Mouse (Mus musculus) left cerebral cortex, postnatal 4 days (tissue): ENCODE results near the gene Mnt. TPM values are rescaled to one million over a fixed set of nuclear protein-coding genes. Genes with fewer than 3 reads are reported as not detected.
"Not testable (repeated sequence)": the region's sequence is repeated elsewhere in the genome, so short reads cannot be mapped to it uniquely, and the experiment has no call there.

Experiments used
- DNase-seq: peaks from one replicate; pipeline ENCODE4 v3.0.0-alpha.2; 2022
- intact Hi-C: fragments of 180-260 bp; cut with DNase I; formaldehyde crosslinking; loops from one replicate; pipeline ENCODE4 v1.15.1; 2025
- total RNA-seq, 2 experiments: library from RNA; stranded (reverse); gene quantifications; 2 replicates each; pipeline ENCODE4 v1.2.3; 2021

Gene Mnt
- total RNA-seq: 10 to 100 TPM; 36.7 to 36.8 TPM

DNA sequence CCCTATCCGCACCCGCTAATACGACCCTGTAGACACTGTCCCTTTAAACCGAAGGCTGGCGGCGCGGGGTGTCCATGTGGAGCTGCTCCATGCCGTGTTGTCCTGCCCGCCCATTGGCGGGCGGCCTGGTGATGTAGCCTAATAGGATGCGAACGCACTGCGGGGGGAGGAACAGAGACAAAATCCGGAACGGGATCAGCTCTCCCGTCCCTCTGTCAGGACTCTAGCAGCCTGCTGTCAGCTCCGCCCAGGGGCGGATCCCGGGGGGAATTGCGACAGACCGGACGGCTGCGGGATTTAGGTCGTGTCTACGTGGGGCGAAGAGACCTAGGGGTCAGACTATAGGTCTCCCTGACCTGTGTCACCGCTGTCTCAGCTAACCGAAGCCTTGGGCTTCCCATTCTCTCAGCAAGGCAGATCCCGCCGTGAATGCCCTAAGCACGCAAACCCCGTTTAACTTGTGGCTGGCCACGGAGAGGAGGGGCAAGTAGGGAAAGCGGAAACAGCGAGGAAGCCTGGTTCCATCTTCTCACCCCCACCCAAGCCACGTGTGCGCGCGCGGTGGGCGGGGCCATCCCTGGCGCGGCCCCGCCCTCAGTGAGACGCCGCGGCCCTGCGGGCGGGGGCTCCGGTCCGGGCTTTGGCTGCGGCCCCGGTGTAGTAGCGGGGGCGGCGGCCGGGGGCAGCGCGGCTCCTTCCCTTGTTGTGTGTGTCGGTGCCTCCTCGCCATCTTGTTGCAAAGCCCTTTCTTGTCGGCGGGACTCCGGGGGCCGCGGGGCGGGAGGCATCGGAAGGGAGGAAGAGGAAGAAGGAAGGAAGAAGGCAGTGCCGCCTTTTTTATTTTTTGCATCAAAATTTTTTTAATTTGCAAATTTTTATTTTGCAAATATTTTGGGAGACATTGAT lies at the start of gene Mnt:
Gene Mnt (plus strand): TSS at position 665 of the 906 bp plus-strand sequence.
- intact Hi-C loops: no loop called here
- peak; percentile 100 for DNase-seq

DNA sequence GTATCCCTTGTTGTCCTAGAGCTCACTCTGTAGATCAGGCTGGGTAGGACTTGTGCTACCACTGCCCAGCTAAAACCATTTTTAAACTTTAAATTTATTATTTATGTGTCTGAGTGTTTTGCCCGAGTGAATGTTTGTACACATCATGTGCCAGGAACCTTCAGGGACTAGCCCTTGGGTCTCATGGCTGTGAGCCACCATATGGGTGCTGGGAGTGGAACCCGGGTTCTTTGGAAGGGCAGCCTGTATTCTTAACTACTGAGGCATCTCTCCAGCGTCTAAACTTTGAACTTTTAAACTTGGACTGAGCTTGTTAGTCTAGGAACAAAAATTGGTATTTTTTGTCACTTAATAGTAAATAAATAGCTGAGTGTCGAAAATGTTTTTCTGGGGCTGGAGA lies 37.8 kb upstream of the Mnt start:
- DNase-seq: no peak
- intact Hi-C loops: no loop called here

DNA sequence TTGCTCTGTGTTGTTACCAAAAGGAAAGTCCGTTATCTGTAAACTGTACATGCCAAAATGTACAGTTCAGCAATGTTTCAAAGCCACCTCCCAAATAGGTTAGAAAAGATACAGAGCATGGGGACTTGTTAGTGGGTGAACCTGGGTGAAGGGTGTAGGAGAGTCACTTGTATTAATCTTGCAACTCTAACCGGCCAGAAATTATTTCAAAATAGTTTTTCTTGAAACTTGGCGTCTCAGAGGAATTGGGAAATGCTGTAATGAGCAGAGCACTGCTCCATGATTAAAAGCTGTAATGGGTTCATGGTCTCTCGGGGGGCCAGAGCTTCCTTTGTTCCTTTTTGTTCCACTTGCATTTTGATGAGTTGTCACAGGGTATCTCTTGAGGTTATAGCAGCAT lies 30.1 kb upstream of the Mnt start:
- DNase-seq: no peak
- intact Hi-C loops: no loop called here

DNA sequence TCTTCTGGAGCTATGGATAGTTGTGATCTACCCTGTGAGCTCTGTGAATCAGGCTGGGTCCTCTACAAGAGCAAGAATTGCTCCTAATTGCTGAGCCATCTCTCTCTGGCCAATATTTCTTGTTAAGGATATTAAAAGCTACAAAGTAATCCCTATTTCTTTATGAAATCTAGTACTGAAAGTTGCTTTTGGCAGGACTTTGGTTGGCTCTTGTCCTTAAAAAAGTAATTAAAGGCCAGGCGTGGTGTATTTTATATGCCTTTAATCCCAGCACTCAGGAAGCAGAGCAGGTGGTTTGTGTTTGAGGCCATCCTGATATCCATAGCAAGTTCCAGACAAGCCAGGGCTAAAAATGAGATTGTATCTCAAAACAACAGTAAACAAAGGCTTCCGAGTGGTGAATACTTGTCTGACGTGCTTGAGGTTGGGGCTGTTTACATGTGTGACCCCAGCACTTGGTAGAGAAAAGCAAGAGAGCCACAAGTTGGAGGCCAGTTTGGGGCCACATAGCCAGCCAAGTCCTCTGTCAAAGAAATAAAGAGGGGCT lies 26.6 kb upstream of the Mnt start:
- intact Hi-C loops: no loop called here

DNA sequence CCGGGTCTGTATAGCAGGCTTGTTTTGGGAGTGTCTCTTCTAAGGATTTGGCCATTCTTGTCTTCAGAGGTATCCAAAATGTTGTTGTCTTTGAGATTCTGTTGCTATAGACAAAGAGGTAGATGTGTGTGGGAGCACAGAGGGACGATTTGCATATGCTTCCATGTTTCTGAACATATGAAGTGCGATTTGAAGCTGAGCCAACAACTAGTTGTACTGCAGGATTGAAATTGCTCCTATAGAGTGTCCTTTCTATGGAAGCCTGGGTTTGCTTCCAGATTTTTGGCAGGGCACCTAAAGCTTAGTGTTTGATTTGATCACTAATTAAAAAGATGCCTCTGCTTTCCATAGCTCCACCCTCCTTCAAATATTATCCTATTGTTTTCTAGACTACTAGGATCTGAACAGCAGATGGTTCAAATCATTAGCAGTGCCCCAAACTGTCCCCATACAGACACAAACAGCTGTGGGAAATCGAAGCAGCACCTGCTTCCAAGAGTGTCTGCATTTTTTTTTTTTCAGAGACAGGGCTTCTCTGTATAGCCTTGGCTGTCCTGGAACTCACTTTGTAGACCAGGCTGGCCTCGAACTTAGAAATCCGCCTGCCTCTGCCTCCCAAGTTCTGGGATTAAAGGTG lies 23.4 kb upstream of the Mnt start:
- intact Hi-C loops: no loop called here

More for the DNA sequence above, 26.6 kb upstream of the Mnt start:
- DNase-seq: no peak

DNA sequence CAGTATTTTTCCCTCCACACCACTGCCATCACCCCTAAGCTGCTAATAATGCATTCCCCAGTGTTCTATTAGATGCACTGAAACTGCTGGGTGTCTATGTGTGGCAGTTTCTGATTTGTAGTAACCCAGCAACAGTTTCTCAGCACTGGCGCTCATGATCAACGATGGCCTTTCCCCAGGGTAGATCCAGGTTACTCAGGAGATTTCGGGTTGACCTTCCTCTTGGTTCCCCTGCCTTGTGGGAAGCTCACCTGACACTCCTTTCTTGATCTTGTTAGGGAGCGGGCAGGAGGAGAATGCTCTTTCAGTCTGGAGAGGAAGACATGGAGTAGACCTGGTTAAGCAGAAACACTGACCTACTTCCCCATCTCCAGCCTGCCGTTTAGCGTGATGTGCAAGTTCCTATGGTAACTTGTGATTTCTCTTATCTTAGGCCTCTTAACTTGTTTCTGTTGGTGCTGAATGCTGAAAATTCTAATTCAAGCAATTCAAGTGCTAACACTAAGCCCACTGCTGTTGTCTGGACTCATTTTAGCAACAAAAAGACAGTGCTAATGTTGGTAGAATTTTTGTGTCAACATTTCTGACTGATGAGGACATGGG lies 22.4 kb upstream of the Mnt start:
- DNase-seq: no peak
- intact Hi-C loops: no loop called here

More for the DNA sequence above, 23.4 kb upstream of the Mnt start:
- DNase-seq: no peak

DNA sequence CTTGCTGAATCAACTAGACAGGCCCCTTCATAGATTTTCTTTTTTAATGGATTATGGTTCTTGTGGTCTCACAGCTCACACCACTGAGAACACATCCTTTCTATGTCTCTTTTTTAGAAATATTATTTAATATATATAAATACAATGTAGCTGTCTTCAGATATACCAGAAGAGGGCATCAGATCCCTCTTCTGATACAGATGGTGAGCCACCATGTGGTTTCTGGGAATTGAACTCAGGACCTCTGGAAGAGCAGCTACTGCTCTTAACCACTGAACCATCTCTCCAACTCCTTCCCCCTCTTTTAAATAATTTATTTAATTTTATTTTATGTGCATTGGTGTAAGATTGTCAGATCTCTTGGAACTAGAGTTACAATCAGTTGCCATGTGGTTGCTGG lies 20.6 kb upstream of the Mnt start:
- DNase-seq: no peak
- intact Hi-C loops: no loop called here

DNA sequence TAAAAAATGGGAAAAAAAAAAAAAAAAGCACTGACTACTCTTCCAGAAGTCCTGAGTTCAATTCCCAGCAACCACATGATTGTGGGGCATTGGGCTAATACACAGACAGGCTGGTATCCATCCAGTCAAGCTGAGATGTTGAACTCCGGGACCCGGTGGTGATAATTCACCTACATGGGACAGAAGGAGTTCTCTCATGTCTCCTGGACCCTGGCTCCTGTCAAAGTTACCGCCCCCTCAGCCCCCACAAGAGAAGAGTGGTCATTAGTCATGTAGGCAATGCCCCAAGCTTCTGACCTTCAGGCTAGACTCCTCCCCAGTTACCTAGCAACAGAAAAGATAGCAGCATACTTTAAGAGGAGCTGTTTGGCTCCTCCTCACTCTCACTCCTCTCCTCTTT lies 19.7 kb upstream of the Mnt start:
- DNase-seq, intact Hi-C loops: not testable (repeated sequence)

DNA sequence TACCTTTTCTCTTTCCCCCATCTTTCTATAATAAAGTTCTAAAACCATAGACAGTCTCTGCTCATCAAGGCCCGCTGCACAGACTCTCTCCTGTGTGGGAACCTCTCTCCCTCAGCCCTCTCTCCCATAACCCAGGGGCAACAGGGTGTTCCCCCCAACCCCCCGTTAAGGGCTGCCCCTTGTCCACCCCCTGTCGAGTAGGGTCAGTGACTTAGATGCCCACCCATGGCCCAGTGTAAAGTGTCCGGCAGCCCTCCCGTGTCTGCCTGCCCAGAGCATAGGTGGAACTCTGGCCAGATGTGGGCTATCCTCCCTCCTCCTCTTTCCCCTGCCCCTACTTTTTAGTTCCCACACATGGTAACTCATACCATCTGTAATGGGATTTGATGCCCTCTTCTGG lies 19.2 kb upstream of the Mnt start:
- intact Hi-C loops: no loop called here
- no peak for DNase-seq

DNA sequence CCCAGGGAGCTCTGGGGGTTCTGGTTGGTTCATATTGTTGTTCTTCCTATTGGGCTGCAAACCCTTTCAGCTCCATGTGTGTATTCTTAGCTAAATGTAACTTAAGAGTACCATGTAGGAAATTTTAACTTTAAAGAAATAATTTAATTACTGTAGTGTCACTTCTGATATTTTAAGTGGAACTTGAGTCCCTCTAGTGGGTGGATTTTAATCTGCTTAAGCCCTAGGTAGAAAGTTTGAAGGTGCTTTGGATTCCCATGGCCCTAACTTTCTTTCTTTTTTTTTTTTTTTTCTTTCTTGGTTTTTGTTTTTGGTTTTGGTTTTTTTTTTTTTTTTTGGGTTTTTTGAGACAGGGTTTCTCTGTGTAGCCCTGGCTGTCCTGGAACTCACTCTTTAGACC lies 14.9 kb upstream of the Mnt start:
- intact Hi-C loops: no loop called here
- DNase-seq: no peak

DNA sequence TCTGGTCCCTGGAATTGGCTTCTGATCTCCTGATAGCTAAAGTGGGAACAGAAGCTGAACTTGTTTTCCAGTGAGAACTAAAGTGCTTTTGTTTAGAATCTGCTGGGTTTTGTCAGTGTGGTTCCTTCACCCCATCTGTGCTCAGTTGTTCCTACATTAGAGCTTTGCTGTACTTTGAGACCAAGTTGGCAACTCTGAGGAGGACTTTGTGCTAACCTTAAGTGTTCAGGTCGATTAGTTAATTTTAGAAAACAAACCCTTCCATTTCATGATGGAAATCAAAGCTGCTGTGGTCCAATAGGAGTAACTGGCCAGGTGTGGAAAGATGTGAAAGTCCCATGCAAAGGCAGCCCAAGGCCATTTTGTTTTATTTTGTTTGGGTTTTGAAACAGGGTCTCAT lies 9.8 kb upstream of the Mnt start:
- intact Hi-C loops: no loop called here
- DNase-seq: no peak

DNA sequence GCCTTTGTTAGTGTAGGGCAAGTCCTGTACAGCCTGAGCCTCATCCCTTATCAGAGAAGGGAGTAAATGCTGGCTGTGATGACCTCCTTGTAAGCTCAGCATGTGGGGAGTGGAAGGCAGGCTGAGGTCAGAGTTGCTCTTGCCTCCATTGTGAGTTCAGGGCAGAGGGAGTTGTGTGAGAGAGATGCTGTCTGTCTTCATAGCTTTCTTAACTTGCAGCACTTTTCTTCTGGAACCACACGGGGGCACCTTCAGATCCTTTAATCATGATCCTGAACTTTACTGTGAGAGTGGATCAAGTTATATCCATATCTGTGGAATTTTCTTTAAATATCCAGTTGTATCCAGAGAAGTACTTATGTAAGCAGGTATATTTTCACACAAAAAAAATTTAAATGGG lies 9.3 kb upstream of the Mnt start:
- intact Hi-C loops: no loop called here
- no peak for DNase-seq

DNA sequence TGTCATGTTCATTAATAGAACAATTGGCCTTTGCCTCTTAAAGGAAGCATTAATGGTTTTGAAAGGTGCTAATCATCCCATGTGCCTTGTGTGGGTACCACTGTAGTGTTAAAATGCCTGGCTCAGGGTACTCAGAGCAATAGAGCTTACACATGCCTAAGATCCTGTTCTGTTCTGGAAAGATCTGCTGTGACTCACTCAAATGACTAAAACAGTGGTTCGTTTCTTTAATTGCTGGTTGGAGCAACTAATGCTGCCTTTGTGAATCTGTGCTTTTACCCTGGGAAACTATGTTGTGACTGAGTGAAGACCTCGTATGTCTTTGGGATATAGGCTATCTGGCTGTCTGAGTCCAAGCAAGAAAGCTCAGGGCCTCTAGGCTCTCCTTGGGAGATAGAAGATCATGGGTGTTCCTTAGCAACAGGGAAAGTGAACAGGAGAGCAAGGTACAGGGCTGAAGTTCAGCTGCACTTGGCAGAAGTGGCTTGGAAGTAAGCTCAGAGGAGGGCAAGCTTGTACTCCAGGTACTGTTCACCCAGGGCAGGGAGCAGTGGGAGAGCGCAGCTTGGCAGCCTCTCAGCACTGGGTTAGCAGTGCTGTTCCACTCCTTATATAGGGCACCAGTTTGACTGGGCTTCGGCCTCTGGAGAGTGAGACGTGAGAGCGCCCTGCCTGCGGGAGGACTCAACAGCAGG lies 7.8 kb upstream of the Mnt start:
- intact Hi-C loops: no loop called here
- DNase-seq: no peak

DNA sequence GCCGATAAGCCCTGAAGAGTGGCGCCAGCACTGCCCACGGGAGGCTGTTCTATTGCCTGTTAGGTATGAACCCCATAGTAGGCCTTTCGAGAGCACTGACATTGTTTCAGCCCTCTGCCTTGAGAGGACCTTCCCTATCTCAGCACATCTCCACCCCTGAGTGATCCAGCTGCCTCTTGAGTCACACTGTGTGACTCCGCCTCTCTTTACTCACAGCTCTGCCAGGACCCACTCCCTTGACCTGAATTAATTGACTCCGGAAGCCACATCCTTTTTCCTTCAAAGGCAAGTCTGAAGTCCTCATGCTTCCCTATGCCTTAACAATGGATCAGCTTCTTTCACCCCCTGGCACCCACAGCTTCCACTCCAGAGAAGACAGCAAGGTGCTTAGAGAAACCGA lies 4.6 kb upstream of the Mnt start:
- intact Hi-C loops: no loop called here
- no peak for DNase-seq

DNA sequence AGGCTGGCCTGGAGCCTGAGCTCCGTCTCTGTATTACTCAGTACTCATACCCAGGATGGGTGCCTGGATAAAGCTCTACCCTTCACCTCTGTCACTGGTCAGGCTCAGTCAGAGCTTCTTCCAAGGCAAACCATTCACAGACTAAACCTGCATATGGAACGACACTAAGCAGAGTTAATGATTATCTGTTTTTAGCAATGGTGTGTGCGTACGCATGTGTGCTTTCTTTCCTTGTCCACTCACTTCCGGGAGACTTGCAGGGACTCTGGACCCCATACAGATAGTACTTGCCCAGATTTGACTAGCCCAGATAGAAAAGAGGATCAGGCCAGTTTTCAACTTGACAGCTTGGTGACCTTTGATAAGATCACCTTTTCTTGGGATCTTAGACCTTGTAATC lies 4.0 kb upstream of the Mnt start:
- intact Hi-C loops: no loop called here
- no peak for DNase-seq

DNA sequence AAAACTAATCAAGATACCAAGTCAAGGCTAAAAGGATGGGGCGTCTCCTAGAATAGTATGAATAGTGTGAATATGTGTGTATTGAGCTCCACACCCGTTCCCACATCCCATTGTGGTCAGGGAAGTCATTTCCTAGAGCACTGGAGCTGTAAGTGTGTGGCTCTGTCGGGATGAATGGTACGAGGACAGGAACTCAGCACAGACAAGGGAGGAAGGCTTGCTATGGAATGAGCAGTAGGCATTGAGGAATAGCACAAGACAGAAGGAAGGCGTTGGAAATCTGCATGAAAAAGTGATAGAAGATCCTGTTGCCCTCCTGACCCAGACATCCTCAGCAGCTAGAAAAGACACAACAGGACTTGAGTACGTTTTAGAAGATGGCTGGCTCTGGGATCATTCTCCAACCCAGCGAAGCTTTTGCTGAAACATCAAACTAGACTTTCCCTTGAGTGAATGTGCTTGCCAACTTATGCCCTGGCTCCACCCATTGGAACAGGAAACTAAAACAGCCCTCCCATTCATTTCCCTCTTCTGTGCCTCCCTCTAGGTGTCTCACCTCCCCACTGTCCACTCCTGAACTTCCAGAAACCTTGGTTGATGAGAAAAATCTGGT lies 2.8 kb upstream of the Mnt start:
- no peak for DNase-seq
- intact Hi-C loops: no loop called here

DNA sequence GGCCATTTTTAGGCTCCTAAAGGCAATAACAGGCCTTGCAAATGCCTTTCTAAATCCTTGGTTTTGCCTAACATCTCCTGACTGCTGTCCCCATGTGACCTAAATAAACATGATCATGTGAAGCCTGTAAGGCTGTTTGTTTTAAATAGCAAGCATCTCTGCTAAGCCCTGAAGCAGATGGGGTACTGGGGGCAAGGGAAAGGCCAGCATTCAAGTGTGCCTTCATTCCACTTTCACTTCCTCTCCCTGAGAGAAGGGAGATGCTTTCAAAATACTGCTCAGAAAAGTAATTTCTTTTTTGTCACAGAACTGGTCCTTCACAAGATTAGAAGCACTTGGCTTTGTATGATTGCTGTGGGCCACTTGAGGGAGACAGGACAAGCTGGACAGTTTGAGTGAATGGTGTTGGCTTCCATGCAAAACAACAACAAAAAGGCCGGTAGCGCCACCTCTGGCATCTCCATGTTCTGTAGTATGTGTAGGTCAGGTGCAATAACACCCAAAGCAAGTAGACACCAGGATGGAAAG lies 2.3 kb upstream of the Mnt start:
- intact Hi-C loops: no loop called here
- no peak for DNase-seq

DNA sequence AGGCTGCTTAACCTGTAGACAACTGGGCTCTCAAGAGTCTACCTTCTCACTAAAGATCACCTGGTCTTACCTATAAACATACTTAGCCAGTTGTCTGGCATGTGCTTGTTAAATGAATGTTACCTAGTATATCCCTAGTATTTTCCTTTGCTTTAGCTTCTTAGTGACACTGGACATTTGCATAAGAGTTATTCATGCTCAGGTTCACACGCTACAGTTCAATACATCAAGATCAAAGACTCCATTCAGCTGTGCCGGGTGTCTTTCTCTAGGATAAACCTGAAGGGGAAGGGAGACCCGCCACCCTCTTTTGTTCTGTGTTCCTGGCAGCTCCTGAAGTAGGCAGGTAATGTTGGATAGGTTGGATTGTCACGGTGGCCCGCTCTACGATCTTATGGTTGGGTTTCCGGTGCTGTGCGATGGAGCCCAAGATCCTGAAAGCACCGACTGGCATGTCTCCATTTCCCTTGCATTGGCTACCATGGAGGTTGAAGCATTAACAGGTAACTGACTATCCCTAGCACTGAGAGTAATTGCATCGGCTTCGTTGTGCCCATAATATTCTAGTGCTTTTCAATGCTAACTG lies 1.7 kb upstream of the Mnt start:
- no peak for DNase-seq
- intact Hi-C loops: no loop called here

DNA sequence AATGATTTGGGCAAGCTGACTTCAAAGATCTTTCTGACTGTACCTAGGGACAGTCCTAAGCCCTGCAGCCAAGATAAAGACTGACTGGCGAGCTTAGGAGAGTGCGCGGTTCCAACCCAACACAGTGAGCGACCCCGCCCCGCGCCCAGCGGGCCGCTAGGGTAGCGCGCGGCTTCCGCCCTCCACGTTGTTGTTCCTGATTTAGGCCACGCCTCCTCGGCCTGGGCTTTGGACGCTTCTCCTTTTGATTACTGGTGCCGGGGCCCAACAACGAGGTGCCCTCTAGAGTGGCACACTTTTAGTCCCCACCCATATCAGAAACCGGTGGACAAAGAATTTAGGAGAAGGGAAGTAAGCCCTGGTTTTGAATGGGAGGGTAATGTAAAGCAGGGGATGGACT lies 908 bp upstream of the Mnt start:
- intact Hi-C loops: no loop called here

DNA sequence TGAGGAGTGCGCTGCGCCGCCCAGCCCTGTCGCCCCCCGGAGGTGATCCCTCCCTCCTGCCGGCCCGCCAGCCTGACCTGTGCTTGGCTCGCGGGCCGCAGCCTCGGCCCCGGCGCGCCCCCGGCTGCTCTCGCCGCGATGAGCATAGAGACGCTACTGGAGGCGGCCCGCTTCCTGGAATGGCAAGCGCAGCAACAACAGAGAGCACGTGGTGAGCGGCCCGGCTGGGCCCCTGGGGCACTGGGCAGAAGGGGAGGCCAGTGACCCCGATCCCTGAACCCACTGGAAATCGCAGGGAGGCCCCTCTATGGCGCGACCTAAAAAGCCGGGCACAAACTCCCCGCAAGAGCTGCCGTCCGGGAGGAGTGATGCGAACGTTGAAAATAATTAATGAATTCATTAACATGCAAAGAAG lies 478 bp downstream of the Mnt start:
- intact Hi-C loops: no loop called here
- peak; percentile 60 for DNase-seq

More for the DNA sequence above, 908 bp upstream of the Mnt start:
- DNase-seq: peak; percentile 85
